Mouse (Mus musculus): ENCODE data around the gene Cacng6. TPM values are rescaled to one million over a fixed set of nuclear protein-coding genes. Genes with fewer than 3 reads are reported as not detected.

The Cacng6 gene
- total RNA-seq (2023): not detected

DNA sequence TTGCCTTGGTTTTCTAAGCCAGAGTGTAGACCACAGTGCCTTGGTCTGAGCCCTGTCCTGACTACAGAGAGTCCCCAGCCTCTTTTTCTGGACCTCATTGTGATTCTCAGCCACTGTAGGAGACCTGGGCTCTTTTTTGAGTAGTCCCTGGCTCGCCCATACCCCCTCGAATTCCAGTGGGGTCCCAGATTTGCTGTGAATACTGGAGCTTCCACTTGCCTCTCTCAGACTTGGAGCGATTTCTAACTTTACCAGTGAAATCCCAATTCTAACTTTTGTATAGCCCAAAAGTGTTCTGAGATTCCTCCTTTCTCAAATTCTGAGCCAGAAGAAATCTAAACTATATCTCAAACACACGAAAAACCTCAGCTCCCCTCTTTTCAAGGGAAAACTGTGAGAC, at the start of gene Cacng6:
Gene Cacng6 (plus strand): TSS at position 301 of the 400 bp plus-strand sequence.

DNA sequence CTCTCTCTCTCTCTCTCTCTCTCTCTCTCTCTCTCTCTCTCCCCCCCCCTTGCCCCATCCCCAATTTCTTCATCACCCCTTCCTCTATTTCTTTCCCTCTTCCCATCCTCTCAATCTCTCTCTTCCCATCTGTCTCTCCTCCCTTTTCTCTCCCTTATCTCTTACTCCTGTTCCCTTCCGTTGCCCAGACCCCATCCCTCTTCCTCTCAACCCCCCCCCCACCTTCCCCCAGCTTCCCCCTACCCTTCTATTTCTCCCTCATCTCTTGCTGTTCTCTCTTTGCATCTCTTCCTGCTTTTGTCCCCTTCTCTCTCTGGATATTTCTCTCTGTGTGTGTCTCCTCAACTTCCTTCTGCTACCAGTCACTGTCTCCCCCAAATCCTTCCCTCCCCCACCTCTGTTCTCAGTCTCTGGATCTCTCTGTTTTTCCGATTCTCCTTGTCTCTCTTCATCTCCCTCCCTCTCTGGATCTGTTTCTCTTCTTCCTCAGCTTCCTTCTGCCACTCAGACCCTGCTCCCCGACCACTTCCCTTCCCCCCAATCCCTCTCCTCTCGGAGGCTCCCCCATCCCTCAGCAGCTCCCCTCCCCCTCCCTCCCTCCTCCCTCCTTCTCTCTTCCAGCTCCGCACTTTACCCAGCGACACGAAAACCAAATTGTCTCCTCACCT, 33.4 kb upstream of the Cacng6 start, which contains the start of gene Cacng8:
Gene Cacng8 (plus strand): TSS at position 271 of the 668 bp plus-strand sequence.

Other genes starting within 250 kb of the Cacng6 start
- gene Nlrp12, start 174.5 kb upstream of the Cacng6 start, total RNA-seq (2023): 0.21 TPM
- 14.2 TPM for gene Myadm, start 135.1 kb upstream of the Cacng6 start, total RNA-seq (2023)
- 1.5 TPM for gene Prkcg, start 135.0 kb upstream of the Cacng6 start, total RNA-seq (2023)
- not detected for gene Cacng7, start 91.2 kb upstream of the Cacng6 start, total RNA-seq (2023)
- gene Cacng8, start 33.5 kb upstream of the Cacng6 start, total RNA-seq (2023): not detected
- gene Tarm1, start 78.4 kb downstream of the Cacng6 start, total RNA-seq (2023): not detected
- gene Oscar, start 192.0 kb downstream of the Cacng6 start, total RNA-seq (2023): not detected
- gene Ndufa3, start 193.2 kb downstream of the Cacng6 start, total RNA-seq (2023): 289 TPM
- gene Tfpt, start 205.7 kb downstream of the Cacng6 start, total RNA-seq (2023): 16.7 TPM
- 47.6 TPM for gene Prpf31, start 205.8 kb downstream of the Cacng6 start, total RNA-seq (2023)
- 93.5 TPM for gene Cnot3, start 221.1 kb downstream of the Cacng6 start, total RNA-seq (2023)
- 11.0 TPM for gene Leng1, start 241.6 kb downstream of the Cacng6 start, total RNA-seq (2023)